Mouse (Mus musculus): ENCODE results near the gene Gm20388.
A peak's percentile ranks its signal among the peaks of the same experiment; 100 is the strongest.

GRCm38 (mm10) chr8:122162992-122163391, 2252.4 kb downstream of the Gm20388 start:
- TF ChIP-seq CTCF (IDR thresholded peaks at IDR 0.05; ENCODE audit: extremely low read depth, insufficient read depth, low read length) = peak; percentile 64
- TF ChIP-seq POLR2A (IDR thresholded peaks at IDR 0.05; ENCODE audit: extremely low read depth, insufficient read depth, low read length) = no peak

All from cortical plate, adult 2 months (tissue).